Mouse (Mus musculus) 416B (cell line): ENCODE measurements around the gene Bcl6b.
A peak's percentile ranks its signal among the peaks of the same experiment; 100 is the strongest.

Experiments
- DNase-seq: peaks from one replicate; pipeline ENCODE4 v3.0.0; 2011; ENCODE audit warnings: low read depth

Gene Bcl6b

DNA sequence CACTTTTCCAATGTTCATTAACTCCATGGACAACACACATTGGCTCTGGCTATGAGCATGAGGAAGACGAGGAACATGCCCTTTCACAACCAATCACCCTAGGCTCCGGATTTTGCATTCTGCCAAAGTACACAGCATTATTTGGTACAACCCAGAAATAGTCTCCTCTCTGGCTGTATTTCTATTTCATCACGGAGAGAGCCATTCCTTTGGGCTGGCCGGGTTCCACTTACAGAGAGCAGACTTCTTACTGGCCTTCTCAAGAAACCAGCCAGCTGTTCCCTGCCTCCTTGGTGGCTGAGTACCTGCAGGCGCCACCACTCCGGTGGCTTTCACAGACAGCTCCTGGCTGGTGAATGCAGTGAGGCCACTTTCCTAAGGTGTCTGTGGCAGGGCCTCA lies 17.2 kb downstream of the Bcl6b start, which contains the start of gene Slc16a11:
TSS of gene Slc16a11 (plus strand) at position 330 of the 400 bp plus-strand sequence.
- no peak for DNase-seq

DNA sequence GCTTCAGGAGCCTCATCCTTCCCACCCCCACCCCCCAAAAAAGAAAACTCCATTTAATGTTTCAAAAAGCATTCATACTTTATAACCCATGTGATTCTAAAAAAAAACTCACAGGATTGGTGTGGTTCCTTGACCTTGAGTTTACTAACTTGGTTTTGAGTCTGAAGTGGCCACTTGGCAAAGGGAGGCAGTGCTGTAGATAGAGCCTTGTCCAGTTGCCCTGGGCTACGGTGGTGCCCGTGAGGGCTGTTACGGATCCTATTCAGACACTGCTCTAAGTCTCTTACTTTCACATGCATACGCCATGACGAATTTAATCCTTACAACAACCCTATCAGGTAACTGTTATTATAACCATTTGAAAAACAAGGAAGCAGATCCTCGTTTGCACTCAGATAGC lies 17.6 kb downstream of the Bcl6b start:
- no peak for DNase-seq

DNA sequence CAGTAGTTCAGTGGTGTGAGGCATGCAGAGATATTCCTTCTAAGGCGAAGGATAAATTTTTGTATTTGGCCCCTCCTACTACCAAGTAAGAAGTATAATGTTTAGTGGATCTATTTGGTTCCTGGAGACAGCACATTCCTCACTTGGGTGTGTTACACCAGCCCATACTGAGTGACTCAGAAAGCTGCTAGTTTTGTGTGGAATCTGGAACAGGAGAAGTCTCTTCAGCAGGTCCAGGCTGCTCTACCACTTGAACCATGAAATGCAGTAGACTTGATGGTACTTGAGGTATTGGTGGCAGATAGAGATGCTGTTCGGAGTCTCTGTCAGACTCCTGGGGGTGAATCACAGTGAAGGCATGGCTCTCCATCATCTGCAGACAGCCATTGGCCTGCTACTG lies 18.9 kb downstream of the Bcl6b start:
- no peak for DNase-seq

DNA sequence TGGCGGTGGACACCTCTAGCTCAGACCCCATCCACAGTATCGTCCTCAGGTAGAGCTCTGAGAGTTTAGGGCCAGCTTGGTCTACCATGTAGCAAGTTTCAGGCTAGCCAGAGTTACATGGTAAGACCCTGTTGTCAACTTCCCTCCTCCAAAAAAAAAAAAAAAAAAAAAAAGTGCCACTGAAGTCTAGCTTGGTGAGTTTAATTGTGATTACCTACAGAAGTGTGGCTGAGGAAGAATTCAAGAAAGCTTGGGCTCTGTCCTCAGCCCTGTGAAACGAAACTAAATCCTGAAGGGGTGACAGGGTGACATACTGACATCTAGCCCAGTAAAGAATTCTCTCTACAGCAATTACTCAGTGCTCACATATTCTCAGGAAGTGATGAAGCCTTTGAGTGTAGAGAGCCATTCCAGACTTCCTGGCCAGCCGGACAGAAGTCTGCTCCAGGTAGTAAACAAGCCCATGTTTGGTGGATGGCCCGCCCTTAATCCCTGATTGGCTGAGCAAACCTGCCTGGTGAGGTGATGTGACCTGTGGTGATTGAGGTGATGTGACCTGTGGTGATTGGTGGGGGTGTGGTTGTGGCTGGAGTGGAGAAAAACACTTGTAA lies 20.7 kb downstream of the Bcl6b start:
- DNase-seq, result peak; percentile 54

DNA sequence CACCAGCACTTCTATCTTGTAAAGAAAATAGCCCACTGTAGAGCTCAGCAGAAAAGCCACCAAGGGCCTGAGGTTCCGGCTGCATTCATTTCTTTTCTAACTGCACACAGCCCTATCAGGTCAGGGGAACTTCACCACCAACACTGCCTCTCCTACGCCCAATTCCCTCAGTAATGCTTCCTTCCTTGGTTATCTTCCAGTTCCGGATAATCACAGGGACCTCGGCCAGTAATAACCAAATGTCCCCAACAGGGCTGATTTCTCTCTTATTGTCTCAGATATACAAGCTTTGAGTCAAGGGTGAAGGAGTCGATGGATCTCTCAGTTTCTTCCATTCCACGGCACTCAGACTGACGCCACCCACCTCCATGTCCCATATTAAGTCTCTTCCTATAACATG lies 22.3 kb downstream of the Bcl6b start:
- no peak for DNase-seq

DNA sequence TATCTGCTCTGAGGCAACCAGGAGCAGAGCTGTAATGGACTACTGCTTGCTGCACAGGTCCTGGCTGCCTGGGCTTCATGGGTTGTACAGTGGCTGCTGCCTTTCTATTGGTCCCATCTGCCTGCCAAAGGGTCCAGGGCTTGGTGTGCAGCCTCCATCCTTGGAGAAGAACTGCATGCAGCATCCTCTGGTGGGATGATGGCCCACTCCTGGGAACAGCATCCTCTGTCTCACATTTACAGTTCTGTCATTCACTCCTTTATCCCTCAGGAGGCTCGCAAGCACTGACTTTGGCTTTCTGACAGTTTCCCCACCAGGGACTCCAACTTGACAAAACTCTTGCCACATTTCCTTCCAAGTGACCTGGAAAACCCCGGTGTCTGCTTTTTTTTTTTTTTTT lies 22.8 kb downstream of the Bcl6b start:
- no peak for DNase-seq

DNA sequence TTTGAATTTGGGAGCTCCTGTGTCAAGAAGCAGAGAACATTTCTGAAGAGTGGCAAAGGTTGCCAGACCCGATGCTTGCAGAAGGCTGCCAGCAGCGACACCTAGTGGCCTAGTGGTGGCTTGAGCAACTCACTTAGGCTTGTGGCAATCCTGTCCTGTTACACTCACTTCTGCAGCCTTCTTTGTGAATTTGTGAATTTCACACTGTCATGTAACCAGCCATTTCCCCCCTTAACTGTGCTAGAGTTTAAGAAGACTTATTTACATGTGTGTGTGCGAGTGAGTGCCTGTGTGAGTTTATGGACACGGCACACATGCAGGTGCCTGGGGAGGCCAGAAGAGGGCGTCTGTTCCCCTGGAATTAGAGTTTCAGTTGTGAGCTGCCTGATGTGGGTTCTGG lies 27.9 kb downstream of the Bcl6b start:
- peak; percentile 91 for DNase-seq

DNA sequence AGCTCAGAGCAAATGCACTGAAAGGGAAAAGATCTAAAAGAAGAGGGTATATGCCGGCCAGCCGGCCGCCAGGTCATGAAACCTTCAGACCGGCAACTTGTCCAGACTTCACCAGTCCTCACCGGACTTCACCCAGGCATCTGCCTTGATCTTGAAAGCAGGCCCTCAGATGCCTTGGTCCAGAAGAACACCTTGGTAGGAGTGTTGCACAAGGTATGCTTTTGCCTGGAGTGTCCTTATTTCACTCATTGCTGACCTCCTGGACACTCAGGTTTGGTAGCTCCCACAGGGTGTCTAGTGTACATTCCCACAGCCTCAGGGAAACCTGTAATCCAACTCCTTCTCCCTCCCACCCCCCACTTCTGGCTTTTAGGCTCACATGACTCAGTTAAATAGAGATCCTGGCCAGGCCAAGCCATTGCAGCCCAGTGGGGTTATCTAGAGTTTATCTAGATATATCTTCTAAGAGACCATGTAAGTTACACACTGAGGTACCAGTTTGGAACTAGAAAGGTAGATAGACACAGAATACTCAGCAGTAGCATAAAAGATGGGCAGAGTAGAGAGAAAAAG lies 29.5 kb downstream of the Bcl6b start:
- no peak for DNase-seq

DNA sequence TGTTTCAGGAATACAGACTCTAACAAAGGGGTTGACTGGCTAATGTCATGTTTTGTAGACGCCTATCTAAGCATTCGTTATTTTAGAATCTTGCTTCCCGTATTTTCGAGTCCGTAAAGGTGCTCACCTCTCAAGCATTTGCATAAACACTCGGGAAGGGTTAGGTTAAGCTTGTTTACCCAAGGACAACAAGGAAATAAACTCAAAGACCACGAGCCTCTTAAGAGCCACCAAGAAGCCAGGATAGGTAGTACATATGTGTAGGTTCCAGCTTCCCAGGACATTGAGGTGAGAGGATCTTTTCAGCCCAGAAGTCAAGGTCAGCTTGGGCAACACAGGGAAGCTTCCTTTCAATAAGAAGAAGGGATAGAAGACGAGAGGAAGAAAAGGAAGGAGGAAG lies 30.5 kb downstream of the Bcl6b start:
- DNase-seq, result no peak

DNA sequence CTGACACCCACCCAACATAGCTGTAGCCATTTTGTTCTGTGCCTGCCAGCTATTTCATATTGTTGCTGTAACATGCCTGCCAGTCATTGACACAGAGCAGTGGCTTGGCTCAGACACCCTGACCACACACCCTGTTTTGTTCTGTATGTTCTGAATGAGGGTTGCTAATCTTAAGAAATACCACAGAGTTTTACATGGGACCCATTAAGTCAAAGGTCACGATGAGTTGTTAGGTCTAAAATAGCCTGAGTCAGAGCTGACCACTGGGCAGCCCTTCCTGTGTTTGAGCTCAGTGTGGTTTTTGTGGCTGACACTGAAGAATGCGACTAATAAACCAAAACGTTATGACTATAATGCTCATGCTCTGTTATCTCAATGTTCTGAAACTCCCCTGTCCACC lies 31.3 kb downstream of the Bcl6b start:
- peak; percentile 99 for DNase-seq

DNA sequence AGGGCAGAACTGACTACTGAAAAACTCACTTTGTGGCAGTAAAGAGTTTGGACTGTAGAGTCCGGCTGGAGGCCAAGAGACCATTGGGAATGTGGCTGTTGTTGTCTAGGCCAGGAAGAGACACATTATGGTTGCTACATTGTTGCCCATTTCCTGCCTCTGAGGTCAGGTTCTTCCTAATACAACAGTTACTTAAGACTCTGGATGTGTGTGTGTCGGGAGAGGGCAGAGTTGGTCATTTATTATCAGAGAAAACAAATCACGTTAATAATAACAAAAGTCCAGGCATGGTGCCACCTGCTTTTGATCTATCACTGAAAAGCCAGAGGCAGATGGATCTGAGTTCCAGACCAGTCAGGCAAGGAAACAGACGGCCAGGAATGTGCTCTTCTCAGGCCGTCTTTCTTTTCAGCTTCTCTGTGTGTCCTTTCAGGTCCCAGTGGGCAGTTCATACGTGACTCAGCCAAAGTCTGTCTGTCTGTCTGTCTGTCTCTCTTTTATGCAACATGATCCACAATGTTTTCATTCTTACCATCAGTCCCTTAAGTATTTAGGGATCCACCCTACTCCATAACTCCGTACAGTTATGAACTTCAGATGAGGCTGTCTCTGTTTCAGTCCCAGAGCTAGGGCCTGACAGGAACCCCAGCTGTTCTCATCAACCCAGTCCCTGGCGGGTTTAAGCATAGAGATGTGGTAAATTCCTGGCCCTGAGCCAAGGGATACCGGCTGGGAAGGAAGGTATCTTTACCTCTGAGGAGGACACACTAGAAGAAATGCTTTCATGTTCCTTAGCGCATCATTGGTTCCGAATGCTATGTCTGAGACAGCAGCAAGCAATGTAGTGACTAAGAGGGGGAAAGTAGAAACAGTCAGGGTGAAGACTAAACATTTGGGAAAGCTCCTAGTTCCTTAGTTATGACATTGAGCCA lies 36.0 kb downstream of the Bcl6b start:
- peak; percentile 52 for DNase-seq

DNA sequence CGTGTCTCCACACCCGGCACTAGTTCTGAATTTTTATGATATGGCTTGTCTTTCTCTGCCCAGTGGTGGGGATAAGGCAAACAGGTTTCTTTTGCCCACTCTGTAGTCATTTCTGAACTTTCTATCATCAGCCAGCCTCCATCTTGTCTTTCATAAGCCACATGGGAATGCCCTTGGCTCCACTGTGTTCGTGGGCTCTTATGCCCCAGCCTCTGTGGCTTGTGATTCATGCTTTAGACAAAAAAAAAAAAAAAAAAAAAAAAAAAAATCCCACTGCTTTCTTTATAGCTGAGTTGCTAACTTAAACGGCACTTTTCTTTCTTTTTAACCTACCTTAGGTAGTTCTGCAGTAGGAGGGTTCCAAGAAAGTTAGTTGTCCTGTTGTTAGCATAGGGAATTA lies 37.4 kb downstream of the Bcl6b start:
- DNase-seq, result peak; percentile 64

DNA sequence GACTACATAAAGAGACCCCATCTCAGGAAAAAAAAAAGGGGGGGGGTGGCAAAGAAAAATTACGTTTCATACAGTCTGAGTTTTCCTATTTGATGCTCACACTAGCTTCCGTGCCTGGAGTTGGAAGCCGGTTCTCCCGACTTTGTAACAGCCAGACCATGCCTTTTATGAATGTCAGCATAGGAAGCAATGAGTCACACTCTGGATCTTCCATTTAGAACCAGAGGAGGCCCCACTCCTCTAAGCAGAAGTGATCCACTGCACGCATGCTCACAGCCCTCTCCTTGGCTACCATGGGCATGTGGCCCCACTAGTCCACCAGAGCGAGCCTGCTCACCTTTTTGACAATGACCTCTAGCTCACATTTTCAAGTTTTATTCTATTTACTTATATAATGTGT lies 38.4 kb downstream of the Bcl6b start:
- DNase-seq, result peak; percentile 74

DNA sequence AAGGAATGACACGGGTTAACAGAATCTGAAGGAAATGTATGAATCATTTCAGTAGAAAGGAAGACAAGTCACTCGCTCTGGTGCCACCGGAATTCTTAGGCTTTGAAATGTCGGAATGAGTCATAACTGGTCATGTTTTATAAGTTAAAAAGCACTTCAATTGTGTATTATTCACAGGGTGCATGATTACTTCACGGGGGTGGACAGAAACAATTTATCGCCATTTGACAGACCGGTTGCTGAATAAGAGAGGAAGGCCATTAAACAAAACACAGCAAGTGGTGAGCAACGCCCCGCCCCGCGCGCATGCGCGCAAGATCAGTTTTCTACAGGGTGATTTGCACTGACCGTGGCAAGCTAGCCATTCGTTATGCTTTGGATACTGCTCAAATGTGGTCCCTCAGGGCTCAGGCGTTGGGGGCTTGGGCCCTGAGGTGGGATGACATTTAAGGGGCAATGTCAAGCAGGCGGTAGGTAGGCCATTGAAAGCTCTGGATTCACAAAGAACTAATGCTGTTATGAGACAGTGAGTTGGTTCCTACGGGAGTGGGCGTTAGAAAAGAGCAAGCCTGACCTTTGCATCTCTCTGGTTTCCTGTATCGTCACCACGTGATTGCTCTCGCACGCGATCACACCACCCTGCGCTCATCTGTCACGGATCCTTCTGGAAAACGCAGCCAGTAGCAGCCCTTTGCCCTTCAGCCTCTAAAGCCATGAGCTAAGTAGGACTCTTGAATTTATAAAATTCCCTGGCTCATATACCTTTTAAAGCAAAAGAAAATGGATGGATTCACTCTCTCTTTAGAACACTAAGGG lies 40.1 kb downstream of the Bcl6b start:
- DNase-seq, result peak; percentile 98

DNA sequence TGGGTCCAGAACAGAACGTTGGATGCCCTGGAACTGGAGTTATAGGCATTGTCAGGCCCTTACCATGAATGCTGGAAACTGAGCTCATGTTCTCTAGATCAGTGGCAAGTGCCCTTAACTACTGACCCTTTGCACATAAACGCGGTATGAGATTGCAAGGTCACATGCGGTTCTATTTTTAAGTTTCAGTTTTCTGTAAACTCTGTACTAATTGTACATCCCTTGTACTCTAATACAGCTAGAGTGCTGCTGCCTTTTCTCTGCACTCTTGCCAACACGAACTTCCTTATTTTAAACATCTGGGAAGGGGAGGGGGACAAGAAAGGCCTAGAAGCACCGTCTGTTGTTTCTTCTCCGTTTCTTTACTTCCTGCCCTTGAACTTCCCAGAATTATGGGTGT lies 44.5 kb downstream of the Bcl6b start:
- DNase-seq, result no peak

DNA sequence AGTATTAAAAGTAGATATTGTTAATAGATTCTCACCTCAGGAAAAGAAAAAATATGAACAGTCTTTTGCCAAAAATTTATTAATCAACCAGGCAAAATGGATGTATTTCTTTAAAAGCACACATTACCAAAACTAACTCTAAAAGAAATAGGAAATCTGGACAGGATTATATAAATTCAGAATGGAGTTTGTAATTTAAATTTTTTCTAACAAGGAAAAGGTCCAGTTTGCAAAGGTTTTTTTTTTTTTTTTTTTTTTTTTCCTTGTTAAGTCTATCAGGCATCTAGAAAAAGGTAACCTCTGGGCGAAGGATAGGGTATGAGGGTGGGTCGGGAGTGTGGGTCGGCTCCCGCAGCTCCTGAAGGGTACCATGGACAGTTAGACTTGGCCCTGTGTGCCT lies 49.1 kb downstream of the Bcl6b start:
- no peak for DNase-seq

DNA sequence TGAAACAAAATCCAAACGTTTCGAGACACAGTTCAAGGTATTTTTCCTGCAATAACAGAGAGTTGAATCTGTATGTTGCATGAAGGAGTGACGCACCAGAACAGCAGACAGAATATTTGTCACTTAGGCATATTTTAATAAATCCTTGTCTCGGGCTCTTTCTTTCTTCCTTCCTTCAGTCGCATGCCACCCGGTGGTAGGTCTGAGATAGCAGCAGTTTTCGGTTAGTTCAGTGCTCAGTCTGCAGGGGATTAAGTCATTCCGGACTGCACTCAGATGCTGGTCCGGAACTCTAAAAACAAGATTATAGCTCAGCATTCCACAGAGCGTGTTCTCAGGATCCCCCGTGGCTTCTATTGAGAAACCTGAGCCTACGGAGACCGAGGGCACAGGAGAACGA lies 50.2 kb downstream of the Bcl6b start:
- peak; percentile 68 for DNase-seq

DNA sequence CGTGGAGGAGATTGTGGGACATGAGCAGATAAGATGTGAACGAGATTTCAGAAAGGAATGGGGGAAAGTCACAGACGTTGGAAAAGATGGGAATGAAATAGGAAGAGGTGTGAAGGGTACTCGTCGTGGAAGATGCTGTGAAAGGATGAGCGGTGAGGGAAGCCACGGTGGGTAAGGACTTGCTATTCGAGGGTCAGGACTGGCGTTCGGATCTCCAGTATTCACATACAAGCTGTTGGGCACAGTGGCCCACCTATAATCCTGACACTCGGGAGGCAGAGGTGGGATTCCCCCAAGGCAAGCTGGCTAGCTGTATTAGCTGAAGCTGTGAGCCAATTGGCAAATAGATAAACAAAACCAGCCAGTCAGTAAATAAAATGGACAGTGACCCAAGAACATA lies 50.8 kb downstream of the Bcl6b start:
- no peak for DNase-seq

DNA sequence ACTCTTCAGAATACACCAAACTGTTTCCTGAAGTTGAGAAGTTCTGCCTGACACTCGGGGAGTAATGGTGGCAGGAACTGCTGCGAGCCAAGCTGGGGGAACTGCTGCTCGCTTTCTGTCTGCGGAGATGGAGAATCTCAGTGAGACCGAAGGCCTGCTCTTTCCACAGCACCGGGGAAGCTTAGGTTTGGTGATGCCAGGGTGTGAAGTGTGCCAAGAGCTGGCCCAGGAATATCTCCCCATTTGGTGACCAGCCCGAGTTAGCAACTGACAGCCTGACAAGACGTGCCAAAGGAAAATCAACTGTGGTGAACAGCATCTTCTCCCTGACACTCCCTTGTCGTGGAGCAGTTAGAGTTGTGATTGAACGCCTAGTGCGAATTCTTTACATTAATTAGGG lies 51.3 kb downstream of the Bcl6b start:
- DNase-seq, result no peak

DNA sequence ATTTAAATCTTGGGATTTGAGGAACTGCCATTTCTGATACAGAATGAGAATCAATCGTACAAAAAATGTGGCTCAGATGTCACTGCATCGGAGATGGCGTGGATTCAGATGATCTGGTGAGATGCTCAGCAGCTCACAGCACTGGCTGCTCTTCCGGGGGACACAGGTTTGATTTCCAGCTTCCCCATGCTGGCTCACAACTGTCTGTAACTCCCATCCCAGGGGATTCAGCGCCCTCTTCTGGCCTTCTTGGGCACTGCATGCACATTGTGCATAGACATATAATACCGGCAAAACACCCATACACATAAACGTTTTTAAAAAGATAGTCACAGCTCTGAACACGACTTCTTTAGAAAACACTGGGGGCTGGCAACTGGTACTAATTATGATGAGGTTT lies 52.0 kb downstream of the Bcl6b start:
- DNase-seq, result no peak

DNA sequence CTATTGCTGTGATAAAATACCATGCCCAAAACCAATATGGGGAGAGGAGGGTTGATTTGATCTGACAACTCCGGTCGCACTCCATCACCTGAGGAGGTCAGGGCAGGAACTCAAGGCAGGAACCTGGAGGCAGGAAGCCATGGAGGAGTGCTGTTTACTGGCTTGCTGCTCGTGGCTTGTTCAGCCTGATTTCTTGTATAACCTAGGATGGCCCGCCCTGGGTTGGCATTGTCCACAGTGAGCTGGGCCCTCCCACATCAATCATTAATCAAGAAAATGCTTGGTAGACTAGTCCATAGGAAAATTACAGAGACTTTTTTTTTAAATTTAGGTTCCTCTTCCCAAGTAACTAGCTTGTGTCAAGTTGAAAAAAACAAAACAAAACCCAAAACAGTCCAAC lies 55.1 kb downstream of the Bcl6b start:
- no peak for DNase-seq
